Mouse (Mus musculus) embryo, embryonic 11.5 days (tissue): ENCODE results near the gene Ip6k1.

ENCODE experiments used
- DNase-seq: peaks from one replicate; pipeline ENCODE4 v3.0.0-alpha.2; 2012; ENCODE audit warnings: low read depth, low spot score

Ip6k1 gene

GRCm38 (mm10) chr9:108094998-108095411 is 92.7 kb downstream of the Ip6k1 start:
- DNase-seq = no peak

- DNase-seq = peak; percentile 75
Measured at GRCm38 (mm10) chr9:108095518-108095917, 93.2 kb downstream of the Ip6k1 start.

- no peak for DNase-seq
Measured at GRCm38 (mm10) chr9:108095949-108096712, 93.8 kb downstream of the Ip6k1 start.
